Mouse (Mus musculus): ENCODE data around the gene Cbs.

The Cbs gene

GRCm38 (mm10) chr17:31636942-31637811 lies at the start of gene Cbs:
TSS of gene Cbs (minus strand) at chr17:31637238.
- DNase-seq (ENCODE audit: low spot score): no peak

GRCm38 (mm10) chr17:31686225-31686564 lies 49.2 kb upstream of the Cbs start:
- no peak for DNase-seq (ENCODE audit: low spot score)

- peak; percentile 81 for DNase-seq (ENCODE audit: low spot score)
Observed at GRCm38 (mm10) chr17:31685514-31686224, 48.6 kb upstream of the Cbs start.

- DNase-seq (ENCODE audit: low spot score): no peak
Observed at GRCm38 (mm10) chr17:31680450-31680849, 43.4 kb upstream of the Cbs start.

- DNase-seq (ENCODE audit: low spot score): no peak
Observed at GRCm38 (mm10) chr17:31677507-31677906, 40.5 kb upstream of the Cbs start, which contains the start of gene Cryaa. TSS of gene Cryaa (plus strand) at chr17:31677807.

GRCm38 (mm10) chr17:31674426-31674825 lies 37.4 kb upstream of the Cbs start:
- DNase-seq (ENCODE audit: low spot score): no peak

GRCm38 (mm10) chr17:31672279-31672678 lies 35.2 kb upstream of the Cbs start:
- DNase-seq (ENCODE audit: low spot score): no peak

- no peak for DNase-seq (ENCODE audit: low spot score)
Observed at GRCm38 (mm10) chr17:31671698-31672097, 34.7 kb upstream of the Cbs start.

GRCm38 (mm10) chr17:31670163-31670562 lies 33.1 kb upstream of the Cbs start:
- DNase-seq (ENCODE audit: low spot score): no peak

GRCm38 (mm10) chr17:31668306-31668705 lies 31.3 kb upstream of the Cbs start:
- no peak for DNase-seq (ENCODE audit: low spot score)

- peak; percentile 58 for DNase-seq (ENCODE audit: low spot score)
Observed at GRCm38 (mm10) chr17:31664760-31665159, 27.7 kb upstream of the Cbs start.

- DNase-seq (ENCODE audit: low spot score): no peak
Observed at GRCm38 (mm10) chr17:31662855-31663254, 25.8 kb upstream of the Cbs start.

GRCm38 (mm10) chr17:31660661-31661250 lies 23.7 kb upstream of the Cbs start:
- DNase-seq (ENCODE audit: low spot score): peak; percentile 73

- DNase-seq (ENCODE audit: low spot score): peak; percentile 95
Observed at GRCm38 (mm10) chr17:31658468-31659185, 21.6 kb upstream of the Cbs start, which contains the start of gene U2af1. TSS of gene U2af1 (minus strand) at chr17:31658892.

GRCm38 (mm10) chr17:31658136-31658467 lies 21.1 kb upstream of the Cbs start:
- DNase-seq (ENCODE audit: low spot score): no peak

- DNase-seq (ENCODE audit: low spot score): no peak
Observed at GRCm38 (mm10) chr17:31657141-31657983, 20.3 kb upstream of the Cbs start.

- DNase-seq (ENCODE audit: low spot score): no peak
Observed at GRCm38 (mm10) chr17:31656682-31657081, 19.6 kb upstream of the Cbs start.

GRCm38 (mm10) chr17:31655366-31655765 lies 18.3 kb upstream of the Cbs start:
- DNase-seq (ENCODE audit: low spot score): no peak

GRCm38 (mm10) chr17:31653277-31653676 lies 16.2 kb upstream of the Cbs start:
- no peak for DNase-seq (ENCODE audit: low spot score)

GRCm38 (mm10) chr17:31652152-31652551 lies 15.1 kb upstream of the Cbs start:
- DNase-seq (ENCODE audit: low spot score): no peak

All from layer of hippocampus, adult 9-10 months (tissue).